Mouse (Mus musculus): ENCODE data around the gene Sptan1.

DNA sequence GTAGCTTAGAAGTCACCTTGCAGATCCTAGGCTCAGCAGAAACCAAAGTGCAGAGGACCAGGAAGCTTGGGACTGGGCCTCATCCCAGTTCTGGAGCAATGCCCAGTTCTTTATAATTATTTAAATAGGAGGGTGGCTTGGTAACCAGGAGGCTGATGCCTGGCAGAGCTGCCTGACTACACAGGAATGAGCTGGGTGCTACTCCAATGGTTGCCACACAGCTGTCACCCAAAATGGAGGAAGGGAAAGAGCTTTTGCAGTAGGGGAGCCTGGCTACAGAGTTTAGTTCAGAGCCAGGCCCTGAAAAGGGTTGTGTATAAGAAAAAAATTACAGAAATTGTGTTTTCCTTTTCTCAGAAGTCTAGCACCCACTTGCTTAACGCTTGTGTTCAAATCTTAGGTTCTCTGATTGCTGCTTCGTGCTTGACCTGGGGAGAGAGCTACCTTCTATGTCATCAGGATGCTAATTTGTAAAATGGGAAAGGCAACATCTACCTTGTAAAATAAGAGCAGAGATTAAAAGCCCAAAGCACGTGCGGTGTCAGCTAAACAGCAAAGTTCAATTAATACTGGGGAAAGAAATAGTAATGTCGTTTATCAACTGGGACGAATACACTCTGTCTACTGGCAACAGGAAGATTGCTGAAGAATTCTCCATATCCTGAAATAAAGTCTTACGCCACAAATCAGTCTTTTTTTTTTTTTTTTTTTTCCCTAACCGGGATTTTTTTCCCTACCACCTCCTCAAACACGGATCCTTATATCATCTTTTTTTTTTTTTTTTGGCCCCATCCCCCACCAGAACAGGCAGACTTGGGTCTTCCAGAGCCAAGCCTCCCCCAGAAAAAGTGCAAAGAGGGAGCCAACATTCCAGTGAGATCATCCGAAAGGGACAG, 758 bp upstream of the Sptan1 start:
- TF ChIP-seq POLR2A (IDR thresholded peaks at IDR 0.05; ENCODE audit: extremely low read depth, insufficient read depth, low read length) (no peak), CTCF (IDR thresholded peaks at IDR 0.05; ENCODE audit: extremely low read depth, insufficient read depth, low read length) (no peak)

All from cortical plate, adult 2 months (tissue).